Mouse (Mus musculus) lung, postnatal 10 days (tissue): ENCODE data around the gene Dcaf15.

Source experiments
- DNase-seq: peaks from one replicate; pipeline ENCODE4 v3.0.0; 2021

Gene Dcaf15

GRCm38 (mm10) chr8:84104697-84105609 lies at the start of gene Dcaf15:
Gene Dcaf15 (minus strand): TSS chr8:84104768.
- peak; percentile 100 for DNase-seq

GRCm38 (mm10) chr8:84149181-84149580 lies 44.6 kb upstream of the Dcaf15 start:
- DNase-seq = no peak

- DNase-seq = peak; percentile 65
Measured at GRCm38 (mm10) chr8:84148531-84148850, 43.9 kb upstream of the Dcaf15 start.

GRCm38 (mm10) chr8:84147769-84148530 lies 43.4 kb upstream of the Dcaf15 start, which contains the start of the genes Cc2d1a and 4930432K21Rik:
Gene Cc2d1a (minus strand): TSS chr8:84147936.
Gene 4930432K21Rik (plus strand): TSS chr8:84148025.
- peak; percentile 96 for DNase-seq

- peak; percentile 66 for DNase-seq
Measured at GRCm38 (mm10) chr8:84147324-84147766, 42.8 kb upstream of the Dcaf15 start.

GRCm38 (mm10) chr8:84144636-84145245 lies 40.2 kb upstream of the Dcaf15 start:
- DNase-seq = no peak

GRCm38 (mm10) chr8:84140838-84141237 lies 36.3 kb upstream of the Dcaf15 start:
- no peak for DNase-seq

- no peak for DNase-seq
Measured at GRCm38 (mm10) chr8:84137848-84138247, 33.3 kb upstream of the Dcaf15 start.

- no peak for DNase-seq
Measured at GRCm38 (mm10) chr8:84132225-84132624, 27.7 kb upstream of the Dcaf15 start.

GRCm38 (mm10) chr8:84130806-84131205 lies 26.2 kb upstream of the Dcaf15 start:
- DNase-seq = no peak

GRCm38 (mm10) chr8:84128277-84128676 lies 23.7 kb upstream of the Dcaf15 start:
- DNase-seq = no peak

GRCm38 (mm10) chr8:84127202-84127901 lies 22.8 kb upstream of the Dcaf15 start:
- DNase-seq = peak; percentile 31

GRCm38 (mm10) chr8:84126742-84127141 lies 22.2 kb upstream of the Dcaf15 start:
- no peak for DNase-seq

GRCm38 (mm10) chr8:84125656-84126055 lies 21.1 kb upstream of the Dcaf15 start, which contains the start of gene Podnl1:
Gene Podnl1 (plus strand): TSS chr8:84125989.
- DNase-seq = peak; percentile 81

- no peak for DNase-seq
Measured at GRCm38 (mm10) chr8:84122151-84122550, 17.6 kb upstream of the Dcaf15 start.

GRCm38 (mm10) chr8:84115646-84116045 lies 11.1 kb upstream of the Dcaf15 start:
- no peak for DNase-seq

- DNase-seq = no peak
Measured at GRCm38 (mm10) chr8:84106216-84107040, 1.9 kb upstream of the Dcaf15 start.

GRCm38 (mm10) chr8:84105676-84106075 lies 1.1 kb upstream of the Dcaf15 start:
- no peak for DNase-seq

GRCm38 (mm10) chr8:84104221-84104620 lies 347 bp downstream of the Dcaf15 start:
- DNase-seq = peak; percentile 77

GRCm38 (mm10) chr8:84103601-84104000 lies 967 bp downstream of the Dcaf15 start:
- peak; percentile 62 for DNase-seq

GRCm38 (mm10) chr8:84101476-84102270 lies 2.9 kb downstream of the Dcaf15 start:
- no peak for DNase-seq
